Mouse (Mus musculus) left cerebral cortex, postnatal 4 days (tissue): Measurements from ENCODE around the gene Crispld2. TPM values are rescaled to one million over a fixed set of nuclear protein-coding genes. Genes with fewer than 3 reads are reported as not detected.

Experiments
- DNase-seq: peaks from one replicate; pipeline ENCODE4 v3.0.0-alpha.2; 2022
- intact Hi-C: fragments of 180-260 bp; cut with DNase I; formaldehyde crosslinking; loops from one replicate; pipeline ENCODE4 v1.15.1; 2025
- total RNA-seq, 2 experiments: library from RNA; stranded (reverse); gene quantifications; 2 replicates each; pipeline ENCODE4 v1.2.3; 2021

Gene Crispld2
- total RNA-seq, 2 experiments from 2014 or later, result 1.7 to 1.8 TPM

GRCm38 (mm10) chr8:120062742-120063141, 70.5 kb downstream of the Crispld2 start:
- intact Hi-C loops, result no loop called here
- DNase-seq, result no peak

- intact Hi-C loops, result no loop called here
These were observed 71.1 kb downstream of the Crispld2 start for GRCm38 (mm10) chr8:120063326-120063725.

GRCm38 (mm10) chr8:120065611-120066010, 73.4 kb downstream of the Crispld2 start:
- intact Hi-C loops, result no loop called here
- DNase-seq, result no peak

More at GRCm38 (mm10) chr8:120063326-120063725, 71.1 kb downstream of the Crispld2 start:
- no peak for DNase-seq

- intact Hi-C loops, result no loop called here
- no peak for DNase-seq
These were observed 74.0 kb downstream of the Crispld2 start for GRCm38 (mm10) chr8:120066226-120066625.

- DNase-seq, result peak; percentile 51
- intact Hi-C loops, result no loop called here
These were observed 75.9 kb downstream of the Crispld2 start for GRCm38 (mm10) chr8:120067936-120068668.

GRCm38 (mm10) chr8:120071684-120072083, 79.4 kb downstream of the Crispld2 start:
- intact Hi-C loops, result no loop called here

GRCm38 (mm10) chr8:120072259-120072658, 80.0 kb downstream of the Crispld2 start:
- DNase-seq, result peak; percentile 71
- intact Hi-C loops, result no loop called here

More at GRCm38 (mm10) chr8:120071684-120072083, 79.4 kb downstream of the Crispld2 start:
- peak; percentile 87 for DNase-seq

- intact Hi-C loops, result no loop called here
- DNase-seq, result no peak
These were observed 80.6 kb downstream of the Crispld2 start for GRCm38 (mm10) chr8:120072827-120073226.

GRCm38 (mm10) chr8:120074516-120074915, 82.3 kb downstream of the Crispld2 start:
- DNase-seq, result no peak
- intact Hi-C loops, result no loop called here

GRCm38 (mm10) chr8:120075347-120075746, 83.1 kb downstream of the Crispld2 start:
- intact Hi-C loops, result loop anchor here (5.0 kb wide), 2 partner anchors 128 to 293 kb away; no protein-coding TSS in a partner anchor
- DNase-seq, result no peak

GRCm38 (mm10) chr8:120078080-120078479, 85.8 kb downstream of the Crispld2 start:
- intact Hi-C loops, result loop anchor here (5.0 kb wide), 2 partner anchors 131 to 296 kb away; no protein-coding TSS in a partner anchor
- DNase-seq, result peak; percentile 87

- intact Hi-C loops, result loop anchor here (5.0 kb wide), 2 partner anchors 132 to 297 kb away; no protein-coding TSS in a partner anchor
- DNase-seq, result no peak
These were observed 87.1 kb downstream of the Crispld2 start for GRCm38 (mm10) chr8:120079361-120079760.

GRCm38 (mm10) chr8:120083261-120083660, 91.0 kb downstream of the Crispld2 start:
- peak; percentile 80 for DNase-seq
- intact Hi-C loops, result no loop called here

GRCm38 (mm10) chr8:120084783-120085182, 92.5 kb downstream of the Crispld2 start:
- intact Hi-C loops, result no loop called here
- no peak for DNase-seq

GRCm38 (mm10) chr8:120089511-120089910, 97.3 kb downstream of the Crispld2 start:
- intact Hi-C loops, result no loop called here
- DNase-seq, result no peak

- DNase-seq, result no peak
- intact Hi-C loops, result no loop called here
These were observed 98.8 kb downstream of the Crispld2 start for GRCm38 (mm10) chr8:120091032-120091431.

GRCm38 (mm10) chr8:120093103-120093502, 100.9 kb downstream of the Crispld2 start:
- intact Hi-C loops, result no loop called here
- no peak for DNase-seq

- intact Hi-C loops, result no loop called here
- no peak for DNase-seq
These were observed 102.6 kb downstream of the Crispld2 start for GRCm38 (mm10) chr8:120094801-120095200.

- DNase-seq, result no peak
- intact Hi-C loops, result no loop called here
These were observed 104.2 kb downstream of the Crispld2 start for GRCm38 (mm10) chr8:120096486-120096885.

- no peak for DNase-seq
- intact Hi-C loops, result no loop called here
These were observed 108.3 kb downstream of the Crispld2 start for GRCm38 (mm10) chr8:120100388-120101067.

GRCm38 (mm10) chr8:120101068-120101972, 109.1 kb downstream of the Crispld2 start, which contains the start of gene Zdhhc7:
Gene Zdhhc7, minus strand, starts transcription at chr8:120101482.
- DNase-seq, result peak; percentile 81
- intact Hi-C loops, result no loop called here
